Mouse (Mus musculus) bone marrow, adult 2 months (tissue): Measurements from ENCODE around the gene Eif4a2. TPM values are rescaled to one million over a fixed set of nuclear protein-coding genes. Genes with fewer than 3 reads are reported as not detected.
A peak's percentile ranks its signal among the peaks of the same experiment; 100 is the strongest.

Experiments used
- H3K27ac ChIP-seq: fragments of 200-500 bp; 2 replicates; pipeline ENCODE4 v1.5.1; 2012; ENCODE audit warnings: low read depth, mild to moderate bottlenecking, control low read depth, inconsistent platforms, low read length; ENCODE audit not compliant: control insufficient read depth, poor library complexity, insufficient read depth
- H3K4me1 ChIP-seq: fragments of 200-500 bp; 2 replicates; pipeline ENCODE4 v1.6.1; 2011; ENCODE audit warnings: low read length; ENCODE audit not compliant: control insufficient read depth, insufficient read depth
- H3K4me3 ChIP-seq: fragments of 200-500 bp; replicated peaks from 2 replicates; pipeline ENCODE3; 2011; ENCODE audit warnings: mild to moderate bottlenecking, low read depth, low read length, control low read depth; ENCODE audit not compliant: control insufficient read depth
- CTCF ChIP-seq: fragments of 200-500 bp; IDR thresholded peaks from 2 replicates; pipeline ENCODE4 v1.5.1; 2011; ENCODE audit warnings: low read length, control low read depth; ENCODE audit not compliant: control insufficient read depth, insufficient read depth
- POLR2A ChIP-seq: fragments of 200-500 bp; IDR thresholded peaks from 2 replicates; pipeline ENCODE4 v1.6.1; 2011; ENCODE audit warnings: low read depth, mild to moderate bottlenecking, control low read depth, low read length, borderline replicate concordance; ENCODE audit not compliant: control insufficient read depth
- WGBS: fragments of 180-500 bp; shearing (Covaris S2); methylation state at CpG from one replicate; pipeline ENCODE4 v1.1.7; 2018; 5-methylcytosine and 5-hydroxymethylcytosine counted together
- polyA plus RNA-seq: library from polyadenylated mRNA; stranded (reverse); fragments of >200 nt; gene quantifications from 2 replicates; pipeline ENCODE4 v1.2.4, GENCODE M21; 2011; ENCODE audit warnings: low replicate concordance; ENCODE audit not compliant: missing spikeins, insufficient read depth, insufficient read length

The Eif4a2 gene
- polyA plus RNA-seq, 1 experiment = 232 TPM

GRCm38 (mm10) chr16:23102340-23103037 lies 4.8 kb upstream of the Eif4a2 start:
- H3K27ac ChIP-seq = 0 out of 2 replicates have a peak overlapping the region, but pooled peaks have one; percentile 10

GRCm38 (mm10) chr16:23103038-23103745 lies 4.1 kb upstream of the Eif4a2 start:
- WGBS = 17% methylated on average over 17 of the region's 17 CpGs
- Histone ChIP-seq H3K4me3 (peak overlapping the region; percentile 18), H3K4me1 (no peaks in the 10 kb centered on the region; the same call in 1 of the 2 replicates), H3K27ac (peak overlapping the region; percentile 10; the same call in 1 of the 2 replicates)
- TF ChIP-seq POLR2A = no peak
- no peak for TF ChIP-seq CTCF

More at GRCm38 (mm10) chr16:23102340-23103037, 4.8 kb upstream of the Eif4a2 start:
- peak overlapping the region; percentile 18 for H3K4me3 ChIP-seq
- no peaks in the 10 kb centered on the region; the same call in 1 of the 2 replicates for H3K4me1 ChIP-seq
- WGBS = 10% methylated on average over 15 of the region's 15 CpGs
- TF ChIP-seq CTCF = no peak
- no peak for TF ChIP-seq POLR2A

- 6% methylated on average over 2 of the region's 2 CpGs for WGBS
- TF ChIP-seq POLR2A (no peak), CTCF (no peak)
- no peaks in the 10 kb centered on the region; the same call in 1 of the 2 replicates for H3K4me1 ChIP-seq
- H3K4me3 ChIP-seq = no peak overlapping the region
- peak overlapping the region; percentile 19; the same call in 1 of the 2 replicates for H3K27ac ChIP-seq
These were observed 3.4 kb upstream of the Eif4a2 start for GRCm38 (mm10) chr16:23103841-23104240.

GRCm38 (mm10) chr16:23106121-23106520 lies 1.1 kb upstream of the Eif4a2 start:
- Histone ChIP-seq H3K4me3 (no peak overlapping the region), H3K27ac (peak overlapping the region; percentile 54; the same call in 1 of the 2 replicates), H3K4me1 (no peaks in the 10 kb centered on the region; the same call in 1 of the 2 replicates)
- 59% methylated on average over 7 of the region's 7 CpGs for WGBS
- TF ChIP-seq CTCF (no peak), POLR2A (no peak)

GRCm38 (mm10) chr16:23107946-23108759 lies 909 bp downstream of the Eif4a2 start:
- Histone ChIP-seq H3K27ac (peak overlapping the region; percentile 97), H3K4me1 (no peaks in the 10 kb centered on the region; the same call in 1 of the 2 replicates), H3K4me3 (peak overlapping the region; percentile 98)
- under 1% methylated on average over 52 of the region's 52 CpGs for WGBS
- peak; percentile 96; the same call in 1 of the 2 replicates for TF ChIP-seq POLR2A
- no peak for TF ChIP-seq CTCF

GRCm38 (mm10) chr16:23108943-23109342 lies 1.7 kb downstream of the Eif4a2 start:
- WGBS = 8% methylated on average over 5 of the region's 5 CpGs
- no peak overlapping the region for H3K27ac ChIP-seq
- TF ChIP-seq POLR2A = no peak
- TF ChIP-seq CTCF = no peak
- no peaks in the 10 kb centered on the region; the same call in 1 of the 2 replicates for H3K4me1 ChIP-seq
- H3K4me3 ChIP-seq = peak overlapping the region; percentile 98

- 32% methylated on average over 5 of the region's 5 CpGs for WGBS
- H3K27ac ChIP-seq = no peak overlapping the region
- TF ChIP-seq POLR2A (no peak), CTCF (no peak)
- H3K4me3 ChIP-seq = no peak overlapping the region
- H3K4me1 ChIP-seq = no peaks in the 10 kb centered on the region; the same call in 1 of the 2 replicates
These were observed 2.4 kb downstream of the Eif4a2 start for GRCm38 (mm10) chr16:23109350-23110280.
